Mouse (Mus musculus) MEL (cell line): Measurements from ENCODE around the gene Vps11.

Source experiments
- CTCF ChIP-seq, 3 experiments: IDR thresholded peaks in 2 of 3; conservative IDR thresholded peaks in 1 of 3; 2 replicates each; pipeline ENCODE4 v1.5.1; 2011 to 2012; ENCODE audit warnings: low read length in 3 of 3, low read depth in 2 of 3, mild to moderate bottlenecking in 2 of 3, improper control_type of control experiment in 1 of 3, inconsistent platforms in 1 of 3, mixed read lengths in 1 of 3, moderate library complexity in 1 of 3; ENCODE audit not compliant: control insufficient read depth in 1 of 3, insufficient read depth in 1 of 3, poor library complexity in 1 of 3, severe bottlenecking in 1 of 3
- ELF1 ChIP-seq: IDR thresholded peaks from 2 replicates; pipeline ENCODE4 v1.6.1; 2014; ENCODE audit warnings: low read depth, mild to moderate bottlenecking, inconsistent platforms, low read length, improper control_type of control experiment, moderate library complexity
- EP300 ChIP-seq, 2 experiments: IDR thresholded peaks; 2 replicates each; pipeline ENCODE4 v1.6.1; 2011; ENCODE audit warnings: improper control_type of control experiment in 2 of 2, low read length in 2 of 2, low read depth in 1 of 2, mild to moderate bottlenecking in 1 of 2
- ETS1 ChIP-seq: IDR thresholded peaks from 2 replicates; pipeline ENCODE4 v1.6.1; 2012; ENCODE audit warnings: low read depth, mild to moderate bottlenecking, inconsistent platforms, low read length, improper control_type of control experiment, moderate library complexity
- GABPA ChIP-seq: IDR thresholded peaks from 2 replicates; pipeline ENCODE4 v1.6.1; 2012; ENCODE audit warnings: low read depth, mild to moderate bottlenecking, inconsistent platforms, low read length, improper control_type of control experiment, moderate library complexity
- GATA1 ChIP-seq: IDR thresholded peaks from 2 replicates; pipeline ENCODE4 v1.6.1; 2011; ENCODE audit warnings: low read depth, low read length, improper control_type of control experiment
- HCFC1 ChIP-seq: IDR thresholded peaks from 2 replicates; pipeline ENCODE4 v1.6.1; 2012; ENCODE audit warnings: low read depth, mild to moderate bottlenecking, inconsistent platforms, low read length, improper control_type of control experiment, moderate library complexity
- JUND ChIP-seq: IDR thresholded peaks from 2 replicates; pipeline ENCODE4 v1.6.1; 2011; ENCODE audit warnings: low read depth, mild to moderate bottlenecking, improper control_type of control experiment, low read length
- MAX ChIP-seq: IDR thresholded peaks from 2 replicates; pipeline ENCODE4 v1.6.1; 2011; ENCODE audit warnings: low read length, improper control_type of control experiment
- MXI1 ChIP-seq: IDR thresholded peaks from 2 replicates; pipeline ENCODE4 v1.6.1; 2011; ENCODE audit warnings: mild to moderate bottlenecking, low read depth, low read length, improper control_type of control experiment
- POLR2A ChIP-seq, 2 experiments: IDR thresholded peaks; 2 replicates each; pipeline ENCODE4 v1.6.1; 2011 to 2012; ENCODE audit warnings: low read length in 2 of 2, mild to moderate bottlenecking in 2 of 2, control low read depth in 1 of 2, improper control_type of control experiment in 1 of 2, low read depth in 1 of 2, moderate library complexity in 1 of 2; ENCODE audit not compliant: control insufficient read depth in 1 of 2, insufficient read depth in 1 of 2, poor library complexity in 1 of 2
- POLR2AphosphoS2 ChIP-seq: IDR thresholded peaks from 2 replicates; pipeline ENCODE4 v1.6.1; 2011; ENCODE audit warnings: low read length, improper control_type of control experiment
- USF2 ChIP-seq, 2 experiments: IDR thresholded peaks; 2 replicates each; pipeline ENCODE4 v1.6.1; 2011 to 2012; ENCODE audit warnings: improper control_type of control experiment in 2 of 2, low read length in 2 of 2, borderline replicate concordance in 1 of 2, inconsistent platforms in 1 of 2, low read depth in 1 of 2, mild to moderate bottlenecking in 1 of 2; ENCODE audit not compliant: insufficient read depth in 1 of 2
- ZC3H11A ChIP-seq: IDR thresholded peaks from 2 replicates; pipeline ENCODE4 v1.6.1; 2012; ENCODE audit warnings: low read depth, mild to moderate bottlenecking, inconsistent platforms, low read length, improper control_type of control experiment

GRCm38 (mm10) chr9:44327926-44328325, 33.5 kb downstream of the Vps11 start:
- TF ChIP-seq GATA1 (no peak), POLR2A (IDR thresholded peaks at IDR 0.05; ENCODE audit: control insufficient read depth in 1 of 2, insufficient read depth in 1 of 2, low read depth in 1 of 2, low read length in 2 of 2, poor library complexity in 1 of 2) (no peak), HCFC1 (no peak), GABPA (no peak), CTCF (IDR thresholded peaks at IDR 0.05 in 2 of 3, conservative IDR thresholded peaks at IDR 0.05 in 1 of 3; ENCODE audit: control insufficient read depth in 1 of 3, insufficient read depth in 1 of 3, low read depth in 2 of 3, low read length in 3 of 3, poor library complexity in 1 of 3, severe bottlenecking in 1 of 3) (no peak), JUND (no peak), MXI1 (no peak), ELF1 (no peak), EP300 (IDR thresholded peaks at IDR 0.05; ENCODE audit: low read depth in 1 of 2, low read length in 2 of 2) (no peak), POLR2AphosphoS2 (no peak), MAX (no peak), ETS1 (no peak), ZC3H11A (no peak), USF2 (IDR thresholded peaks at IDR 0.05; ENCODE audit: borderline replicate concordance in 1 of 2, insufficient read depth in 1 of 2, low read depth in 1 of 2, low read length in 2 of 2) (no peak)
